Mouse (Mus musculus) thymus, adult 18-20 months (tissue): ENCODE measurements around the gene Als2cl.

Experiments used
- DNase-seq, 2 experiments: peaks; one replicate each; pipeline ENCODE4 v3.0.0; 2022; ENCODE audit warnings: mixed read lengths in 2 of 2

The Als2cl gene

GRCm38 (mm10) chr9:110879191-110879920 lies at the start of gene Als2cl:
Gene Als2cl (plus strand): TSS chr9:110879870.
- peak in 1 of 2 experiments; percentile 41 for DNase-seq

GRCm38 (mm10) chr9:110833021-110833420 lies 46.6 kb upstream of the Als2cl start:
- DNase-seq = no peak

- DNase-seq = no peak
These were observed 45.3 kb upstream of the Als2cl start, which contains the start of gene Prss45 for GRCm38 (mm10) chr9:110834411-110834810. Gene Prss45 (plus strand): TSS chr9:110834588.

GRCm38 (mm10) chr9:110834961-110835360 lies 44.7 kb upstream of the Als2cl start:
- DNase-seq = no peak

GRCm38 (mm10) chr9:110836112-110836511 lies 43.6 kb upstream of the Als2cl start:
- DNase-seq = no peak

- DNase-seq = no peak
These were observed 38.8 kb upstream of the Als2cl start for GRCm38 (mm10) chr9:110840905-110841304.

GRCm38 (mm10) chr9:110841438-110841837 lies 38.2 kb upstream of the Als2cl start:
- DNase-seq = no peak

GRCm38 (mm10) chr9:110844206-110844605 lies 35.5 kb upstream of the Als2cl start, which contains the start of gene Prss46:
Gene Prss46 (plus strand): TSS chr9:110844506.
- DNase-seq = no peak

GRCm38 (mm10) chr9:110849162-110849561 lies 30.5 kb upstream of the Als2cl start:
- DNase-seq = no peak

GRCm38 (mm10) chr9:110855903-110856302 lies 23.8 kb upstream of the Als2cl start:
- no peak for DNase-seq

- DNase-seq = no peak
These were observed 22.8 kb upstream of the Als2cl start for GRCm38 (mm10) chr9:110856920-110857319.

- DNase-seq = no peak
These were observed 21.7 kb upstream of the Als2cl start, which contains the start of gene Prss50 for GRCm38 (mm10) chr9:110857781-110858472. Gene Prss50 (plus strand): TSS chr9:110857967.

- DNase-seq = no peak
These were observed 21.1 kb upstream of the Als2cl start for GRCm38 (mm10) chr9:110858523-110858922.

GRCm38 (mm10) chr9:110858967-110859596 lies 20.6 kb upstream of the Als2cl start:
- DNase-seq = no peak

GRCm38 (mm10) chr9:110871030-110871429 lies 8.6 kb upstream of the Als2cl start:
- DNase-seq = peak in 1 of 2 experiments; percentile 46

- peak in 1 of 2 experiments; percentile 26 for DNase-seq
These were observed 5.7 kb upstream of the Als2cl start for GRCm38 (mm10) chr9:110873681-110874659.

- DNase-seq = no peak
These were observed 4.9 kb upstream of the Als2cl start for GRCm38 (mm10) chr9:110874660-110875191.

GRCm38 (mm10) chr9:110875288-110875695 lies 4.4 kb upstream of the Als2cl start:
- no peak for DNase-seq

- DNase-seq = peak in 1 of 2 experiments; percentile 19
These were observed 2.3 kb upstream of the Als2cl start for GRCm38 (mm10) chr9:110877353-110877752.

- no peak for DNase-seq
These were observed 1.8 kb upstream of the Als2cl start for GRCm38 (mm10) chr9:110877888-110878287.

- peak; percentile 65 to 77 for DNase-seq
These were observed 410 bp downstream of the Als2cl start, which contains the start of gene Tmie for GRCm38 (mm10) chr9:110879998-110880561. Gene Tmie (minus strand): TSS chr9:110880113.
